Mouse (Mus musculus) G1E (cell line): Measurements from ENCODE around the gene Rbms3.

Experiments used
- CTCF ChIP-seq: IDR thresholded peaks from 2 replicates; pipeline ENCODE4 v1.5.1; 2012; ENCODE audit warnings: low read depth, low read length, inconsistent platforms, mixed read lengths
- GATA1 ChIP-seq: IDR thresholded peaks from 2 replicates; pipeline ENCODE4 v1.6.1; 2012; ENCODE audit warnings: borderline replicate concordance, low read length, inconsistent platforms, mixed read lengths
- GATA2 ChIP-seq: IDR thresholded peaks from 2 replicates; pipeline ENCODE4 v1.6.1; 2012; ENCODE audit warnings: low read depth, low read length, inconsistent platforms, borderline replicate concordance
- POLR2AphosphoS5 ChIP-seq: IDR thresholded peaks from 2 replicates; pipeline ENCODE4 v1.6.1; 2012; ENCODE audit warnings: low read depth, low read length, inconsistent platforms; ENCODE audit not compliant: insufficient replicate concordance

DNA sequence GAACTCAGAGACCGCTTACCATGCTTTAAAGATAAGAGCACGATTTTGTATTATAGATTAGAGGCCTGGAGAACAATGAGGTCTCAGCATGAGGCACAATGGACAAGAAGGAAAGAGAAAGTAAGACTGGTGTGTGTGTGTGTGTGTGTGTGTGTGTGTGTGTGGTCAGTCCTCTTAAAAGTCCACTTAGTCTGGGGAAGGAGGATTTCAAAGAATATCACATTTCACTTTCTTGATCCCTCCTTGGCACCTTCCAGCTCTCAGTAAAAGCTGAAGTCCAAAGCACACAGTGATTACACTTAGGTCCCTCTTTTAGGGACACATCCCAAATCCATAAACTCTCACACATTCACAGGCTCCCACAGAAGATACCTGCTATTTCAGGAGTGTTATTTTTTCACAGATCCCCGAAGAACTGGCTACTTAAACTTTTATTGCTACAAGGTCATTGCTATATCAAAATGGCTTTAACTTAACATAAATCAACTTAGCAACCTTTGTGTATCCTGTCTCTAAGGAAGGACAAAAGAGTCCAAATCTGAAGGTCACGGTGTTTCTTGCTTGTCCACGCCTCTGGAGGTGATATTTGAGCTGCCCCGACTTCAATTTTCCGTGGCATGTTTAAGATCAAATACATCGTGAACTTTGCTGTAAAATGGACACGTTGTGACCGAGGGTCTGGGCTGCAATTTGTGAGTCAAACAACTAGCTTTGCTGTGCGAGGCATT is 880.7 kb downstream of the Rbms3 start:
- no peak for TF ChIP-seq GATA1
- TF ChIP-seq POLR2AphosphoS5: no peak
- TF ChIP-seq CTCF: no peak
- TF ChIP-seq GATA2: no peak
